Mouse (Mus musculus) gastrocnemius, postnatal 10 days (tissue): Measurements from ENCODE around the gene Prr14. TPM values are rescaled to one million over a fixed set of nuclear protein-coding genes. Genes with fewer than 3 reads are reported as not detected.

Source experiments
- DNase-seq: peaks from one replicate; pipeline ENCODE4 v3.0.0; 2021; ENCODE audit warnings: mixed read lengths
- microRNA-seq, 2 experiments: library from miRNA; unstranded; fragments of <30 nt; microRNA quantifications; one replicate each; pipeline ENCODE4 v1.2.0; 2021
- total RNA-seq, 2 experiments: library from RNA; stranded (reverse); gene quantifications; 2 replicates each; pipeline ENCODE4 v1.2.3; 2021

Gene Prr14
- total RNA-seq, 2 experiments from 2014 or later, result 16.2 to 25.3 TPM

DNA sequence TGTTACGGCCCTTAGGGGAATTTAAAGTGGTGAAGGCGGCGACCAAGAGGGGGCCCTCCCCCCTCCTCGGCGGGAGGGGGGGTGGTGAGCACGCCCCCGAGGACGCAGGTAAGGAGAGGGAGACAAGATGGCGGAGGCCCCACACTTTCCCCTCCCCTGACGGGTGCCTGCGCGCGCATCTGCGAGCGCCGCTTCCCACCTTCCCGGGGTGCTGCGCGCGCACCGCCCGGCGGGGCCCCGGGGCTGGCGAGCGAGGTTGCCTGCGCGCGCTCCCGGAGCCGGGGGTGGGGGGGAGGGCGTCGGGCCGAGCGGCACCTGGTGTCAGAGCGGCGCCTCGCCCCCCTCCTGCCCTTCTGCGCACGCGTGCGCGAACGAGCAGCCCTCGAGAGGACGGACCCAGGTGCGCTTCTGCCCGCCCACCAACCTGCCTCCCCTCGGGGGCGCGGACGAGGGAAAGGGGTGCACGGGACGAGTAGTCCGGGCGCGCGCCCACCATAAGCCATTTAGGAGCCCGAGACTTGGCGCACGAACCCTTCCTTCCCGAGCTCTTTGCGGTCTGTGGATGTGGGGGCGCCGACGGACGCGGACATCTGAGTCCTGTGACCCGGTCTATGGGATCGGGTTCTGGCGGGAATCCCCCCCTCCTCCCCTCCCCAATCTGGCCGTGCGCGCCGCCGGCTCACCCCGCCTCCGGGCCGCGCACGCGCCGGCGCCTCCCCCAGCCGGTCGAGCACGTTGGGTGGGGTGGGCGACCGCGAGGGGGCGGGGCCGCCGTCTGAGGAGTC is 53.0 kb downstream of the Prr14 start:
- DNase-seq, result peak; percentile 95

DNA sequence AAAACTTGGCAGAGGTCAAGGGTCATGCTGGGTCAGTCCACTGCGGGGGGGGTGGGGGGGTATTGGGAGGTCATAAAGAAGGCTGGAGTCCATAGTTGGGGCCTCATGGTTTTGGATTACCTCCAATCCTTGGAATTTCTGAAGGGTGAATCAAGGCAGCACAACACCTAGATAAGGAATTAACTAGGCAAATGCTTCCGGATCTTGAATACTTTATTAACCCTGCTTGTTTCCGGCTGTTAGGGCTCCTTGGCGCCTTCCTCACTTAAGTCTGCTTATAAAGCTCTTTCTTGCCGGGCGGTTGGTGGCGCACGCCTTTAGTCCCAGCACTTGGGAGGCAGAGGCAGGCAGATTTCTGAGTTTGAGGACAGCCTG is 53.6 kb downstream of the Prr14 start:
- peak; percentile 10 for DNase-seq

DNA sequence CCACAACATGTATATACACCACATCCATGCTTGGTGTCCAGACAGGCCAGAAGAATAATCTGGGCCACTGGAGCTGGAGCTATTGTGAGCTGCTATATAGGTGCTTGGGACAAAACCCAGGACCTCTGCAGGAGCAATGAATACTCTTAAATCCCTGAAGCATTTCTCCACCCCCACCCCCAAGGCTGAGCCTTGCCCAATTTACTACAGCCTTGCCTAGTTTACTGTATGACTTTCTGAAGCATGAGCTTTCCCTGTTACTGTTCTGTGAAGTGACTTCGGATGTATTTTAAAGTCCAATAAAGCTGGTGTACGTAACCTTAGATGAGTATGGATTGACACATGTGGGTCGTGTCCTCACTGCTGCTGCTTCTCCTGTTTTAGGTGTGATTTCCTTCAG is 54.4 kb downstream of the Prr14 start:
- DNase-seq, result no peak

GRCm38 (mm10) chr7:127515846-127516245 is 56.4 kb downstream of the Prr14 start:
- peak; percentile 14 for DNase-seq

DNA sequence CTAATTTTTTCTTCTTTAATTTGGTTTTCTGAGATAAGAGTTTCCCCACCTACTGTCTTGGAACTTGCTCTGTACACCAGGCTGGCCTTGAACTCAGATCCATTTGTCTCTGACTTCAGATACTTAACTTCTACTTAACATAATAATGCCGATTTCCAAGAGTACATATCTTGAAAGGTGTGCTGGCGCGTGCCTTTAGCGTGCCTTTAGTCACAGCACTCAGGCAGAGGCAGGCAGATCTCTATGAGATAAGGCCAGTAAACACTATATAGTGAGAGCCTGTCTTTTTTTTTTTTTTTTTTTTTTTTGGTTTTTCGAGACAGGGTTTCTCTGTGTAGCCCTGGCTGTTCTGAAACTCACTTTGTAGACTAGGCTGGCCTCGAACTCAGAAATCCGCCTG is 56.9 kb downstream of the Prr14 start:
- no peak for DNase-seq

- no peak for DNase-seq
Measured at GRCm38 (mm10) chr7:127519284-127519683, 59.9 kb downstream of the Prr14 start, which contains the start of gene Gm42715. TSS of gene Gm42715 (plus strand) at chr7:127519584.

Small RNAs within 50 kb of the gene (microRNA-seq; reads per million reads assigned to microRNA genes)
- gene Gm47278 (0 reads per million in 2 experiments), gene Mir7060 (0 reads per million in 2 experiments)

Other genes starting within 250 kb of the Prr14 start
- 1 to 10 TPM; 5.5 to 7.3 TPM for gene Zfp553, start 226.6 kb upstream of the Prr14 start, total RNA-seq
- 1 to 10 TPM; 6.9 to 7.5 TPM for gene Sept1, start 226.5 kb upstream of the Prr14 start, total RNA-seq
- 10 to 100 TPM; 18.6 to 20.9 TPM for gene Zfp771, start 215.3 kb upstream of the Prr14 start, total RNA-seq
- 10 to 100 TPM; 33.9 to 38.6 TPM for gene Dctpp1, start 198.9 kb upstream of the Prr14 start, total RNA-seq
- gene Sephs2, start 185.6 kb upstream of the Prr14 start, total RNA-seq, result 10 to 100 TPM; 19.5 to 20.5 TPM
- 1 to 10 TPM in 1 of 2 experiments, under 1 TPM in 1; 0.75 to 1.5 TPM for gene Itgal, start 163.4 kb upstream of the Prr14 start, total RNA-seq
- gene Zfp768, start 114.0 kb upstream of the Prr14 start, total RNA-seq, result 10 to 100 TPM; 23.0 to 28.7 TPM
- 1 to 10 TPM; 3.6 to 5.1 TPM for gene Zfp747, start 83.6 kb upstream of the Prr14 start, total RNA-seq
- gene 9130019O22Rik, start 72.4 kb upstream of the Prr14 start, total RNA-seq, result 1 to 10 TPM; 1.7 to 2.7 TPM
- gene E430018J23Rik, start 66.0 kb upstream of the Prr14 start, total RNA-seq, result 1 to 10 TPM; 2.9 to 3.7 TPM
- 1 to 10 TPM; 2.8 to 4.3 TPM for gene Zfp764, start 52.8 kb upstream of the Prr14 start, total RNA-seq
- gene Zfp688, start 37.5 kb upstream of the Prr14 start, total RNA-seq, result 1 to 10 TPM; 3.2 to 4.5 TPM
- gene Zfp689, start 10.5 kb upstream of the Prr14 start, total RNA-seq, result 1 to 10 TPM; 1.8 to 1.9 TPM
- 10 to 100 TPM; 29.5 to 35.8 TPM for gene Fbrs, start 19.6 kb downstream of the Prr14 start, total RNA-seq
- gene Srcap, start 52.4 kb downstream of the Prr14 start, total RNA-seq, result 10 to 100 TPM; 56.8 to 66.1 TPM
- gene Gm42715, start 60.0 kb downstream of the Prr14 start, total RNA-seq, result 10 to 100 TPM; 10.3 to 10.5 TPM
- not detected for gene Tmem265, start 101.8 kb downstream of the Prr14 start, total RNA-seq
- gene Phkg2, start 113.7 kb downstream of the Prr14 start, total RNA-seq, result 10 to 100 TPM; 13.3 to 17.6 TPM
- 1 to 10 TPM; 1.7 to 3.2 TPM for gene Ccdc189, start 129.0 kb downstream of the Prr14 start, total RNA-seq
- gene Rnf40, start 129.2 kb downstream of the Prr14 start, total RNA-seq, result 10 to 100 TPM; 26.9 to 37.8 TPM
- gene Zfp629, start 156.2 kb downstream of the Prr14 start, total RNA-seq, result 10 to 100 TPM in 1 of 2 experiments, 1 to 10 TPM in 1; 9.2 to 14.7 TPM
- gene Bcl7c, start 249.3 kb downstream of the Prr14 start, total RNA-seq, result 10 to 100 TPM; 93.2 to 97.1 TPM